Mouse (Mus musculus): Measurements from ENCODE around the gene Rmdn3.

DNA sequence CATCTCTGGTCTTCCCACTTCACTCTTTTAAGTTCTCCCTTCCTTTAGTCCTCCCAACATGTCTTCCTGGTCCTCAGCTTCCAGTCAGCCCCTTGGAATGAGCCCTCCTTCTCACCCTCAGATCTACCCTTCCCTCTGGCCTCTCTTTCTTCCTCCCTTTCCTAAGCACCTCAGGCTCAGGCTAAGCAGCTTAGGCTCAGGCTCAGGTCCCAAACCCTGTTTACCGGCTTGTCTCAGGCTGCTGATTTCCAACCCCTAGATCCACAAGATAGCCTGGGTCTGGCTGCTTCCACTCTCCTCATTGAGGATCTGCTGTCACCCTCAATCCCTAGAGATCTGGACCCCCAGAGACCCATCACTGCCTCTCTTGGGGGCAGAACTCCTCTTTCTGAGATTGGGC lies 41.2 kb upstream of the Rmdn3 start:
- TF ChIP-seq IRF4 (IDR thresholded peaks at IDR 0.05; ENCODE audit: low read depth, low read length) = no peak
- TF ChIP-seq CHD2 (IDR thresholded peaks at IDR 0.05; ENCODE audit: low read length) = no peak
- no peak for TF ChIP-seq CTCF (conservative IDR thresholded peaks at IDR 0.05 in 1 of 2, IDR thresholded peaks at IDR 0.05 in 1 of 2; ENCODE audit: low read depth in 2 of 2, low read length in 2 of 2)
- no peak for TF ChIP-seq NELFE (IDR thresholded peaks at IDR 0.05; ENCODE audit: low read depth, low read length)
- no peak for TF ChIP-seq USF1 (IDR thresholded peaks at IDR 0.05; ENCODE audit: low read depth, low read length)
- TF ChIP-seq EP300 (IDR thresholded peaks at IDR 0.05; ENCODE audit: low read length) = no peak
- TF ChIP-seq JUND (conservative IDR thresholded peaks at IDR 0.05; ENCODE audit: low read depth, low read length) = no peak
- no peak for TF ChIP-seq ZMIZ1 (IDR thresholded peaks at IDR 0.05; ENCODE audit: low read depth, low read length)
- no peak for TF ChIP-seq ZNF384 (IDR thresholded peaks at IDR 0.05; ENCODE audit: low read depth, low read length)
- TF ChIP-seq POLR2A (IDR thresholded peaks at IDR 0.05; ENCODE audit: low read depth, low read length) = no peak
- no peak for TF ChIP-seq MAX (IDR thresholded peaks at IDR 0.05; ENCODE audit: low read length)
- no peak for TF ChIP-seq ZC3H11A (IDR thresholded peaks at IDR 0.05; ENCODE audit: low read depth, low read length)
